Mouse (Mus musculus): ENCODE measurements around the gene Fryl. TPM values are rescaled to one million over a fixed set of nuclear protein-coding genes. Genes with fewer than 3 reads are reported as not detected.

Gene Fryl
- polyA plus RNA-seq, 1 experiment from 2014 or later, result 53.2 TPM

DNA sequence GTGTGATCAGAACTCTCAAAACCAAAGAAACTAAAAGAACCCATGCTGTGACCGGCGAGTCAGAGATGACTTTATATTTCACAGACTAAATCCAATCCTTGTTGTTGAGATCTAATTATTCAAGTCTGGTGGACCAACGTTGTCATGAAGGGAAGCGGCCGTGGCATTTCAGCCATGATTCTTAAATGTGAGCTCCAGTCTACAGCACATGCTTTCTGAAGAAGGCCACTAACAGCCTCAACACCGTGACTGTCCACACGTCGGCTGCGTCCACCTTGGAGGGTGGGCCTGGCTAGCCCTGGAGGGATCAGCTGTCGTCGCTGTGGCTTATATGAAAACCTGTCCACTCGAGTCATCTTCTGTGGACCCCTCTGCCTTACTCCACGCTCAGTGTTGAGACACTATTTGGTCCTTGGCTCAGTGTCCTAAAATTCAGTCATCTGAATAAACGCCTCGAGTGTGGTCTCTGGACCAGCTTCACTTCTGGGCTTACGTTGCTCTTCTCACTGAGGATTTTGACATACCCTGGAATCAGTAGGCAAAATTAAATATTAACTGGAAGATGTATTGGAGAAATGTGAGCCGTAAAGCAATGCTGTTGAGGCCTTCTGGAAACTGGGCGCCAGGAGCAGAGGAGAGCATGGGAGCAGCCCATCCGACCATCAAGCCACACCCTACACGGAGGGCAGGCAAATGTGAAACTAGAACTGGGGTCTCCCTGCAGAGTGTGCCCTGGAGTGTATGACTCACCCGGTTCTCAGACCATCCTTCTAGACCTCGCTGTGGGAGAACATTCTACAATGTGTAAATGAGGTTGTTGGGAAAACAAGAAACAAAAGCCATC, 46.1 kb downstream of the Fryl start:
- H3K9me3 ChIP-seq (ENCODE audit: control insufficient read depth, low read length), result no peaks in the 10 kb centered on the region
- ATAC-seq (ENCODE audit: low FRiP score), result no peak
- H3K4me2 ChIP-seq (replicated peaks; ENCODE audit: low read depth, low read length), result no peak overlapping the region
- H3K27me3 ChIP-seq (ENCODE audit: control insufficient read depth, insufficient read depth, low read length), result no peaks in the 10 kb centered on the region
- no peak overlapping the region for H3K4me3 ChIP-seq (ENCODE audit: low read depth, low read length)
- no peak overlapping the region for H3K9ac ChIP-seq (ENCODE audit: low read depth, low read length)
- no peaks in the 10 kb centered on the region for H3K4me1 ChIP-seq (replicated peaks; ENCODE audit: control insufficient read depth, insufficient read depth, low read length)
- 92% methylated on average over 22 of the region's 22 CpGs for whole genome bisulfite sequencing
- no peak overlapping the region for H3K27ac ChIP-seq (ENCODE audit: low read depth, low read length)
- no peaks in the 10 kb centered on the region for H3K36me3 ChIP-seq (ENCODE audit: control insufficient read depth, insufficient read depth, low read length)
- no peak for DNase-seq (ENCODE audit: low spot score)

- Histone ChIP-seq H3K4me1 (replicated peaks; ENCODE audit: control insufficient read depth, insufficient read depth, low read length) (no peaks in the 10 kb centered on the region), H3K27me3 (ENCODE audit: control insufficient read depth, insufficient read depth, low read length) (no peaks in the 10 kb centered on the region), H3K9ac (ENCODE audit: low read depth, low read length) (no peak overlapping the region), H3K4me3 (ENCODE audit: low read depth, low read length) (no peak overlapping the region), H3K4me2 (replicated peaks; ENCODE audit: low read depth, low read length) (no peak overlapping the region), H3K9me3 (ENCODE audit: control insufficient read depth, low read length) (no peaks in the 10 kb centered on the region), H3K27ac (ENCODE audit: low read depth, low read length) (no peak overlapping the region), H3K36me3 (ENCODE audit: control insufficient read depth, insufficient read depth, low read length) (no peaks in the 10 kb centered on the region)
- no peak for ATAC-seq (ENCODE audit: low FRiP score)
- WGBS, result 77% methylated on average over 20 of the region's 20 CpGs
- no peak for DNase-seq (ENCODE audit: low spot score)
Observed at GRCm38 (mm10) chr5:73209201-73210096, 47.0 kb downstream of the Fryl start.

DNA sequence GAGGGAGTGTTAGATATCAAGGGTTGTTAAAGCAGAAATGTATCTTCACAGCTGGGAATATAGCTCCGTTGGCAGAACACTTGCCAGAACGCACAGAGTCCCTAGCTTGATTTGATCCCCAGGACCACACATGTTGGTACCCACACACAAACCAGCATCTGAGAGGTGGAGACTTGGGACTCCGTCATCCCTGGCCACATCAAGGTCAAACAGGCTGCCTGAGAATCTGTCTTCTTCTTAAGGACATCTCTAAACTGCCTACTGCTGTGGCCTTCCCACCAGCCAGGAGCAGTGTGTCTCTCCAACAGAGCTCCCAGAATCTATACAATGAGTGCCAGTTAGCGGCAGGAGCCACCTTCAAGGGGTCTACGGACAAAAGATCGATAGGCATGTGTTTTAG, 47.8 kb downstream of the Fryl start:
- Histone ChIP-seq H3K36me3 (ENCODE audit: control insufficient read depth, insufficient read depth, low read length) (no peaks in the 10 kb centered on the region), H3K9me3 (ENCODE audit: control insufficient read depth, low read length) (no peaks in the 10 kb centered on the region), H3K27me3 (ENCODE audit: control insufficient read depth, insufficient read depth, low read length) (no peaks in the 10 kb centered on the region), H3K9ac (ENCODE audit: low read depth, low read length) (no peak overlapping the region), H3K4me2 (replicated peaks; ENCODE audit: low read depth, low read length) (no peak overlapping the region), H3K27ac (ENCODE audit: low read depth, low read length) (no peak overlapping the region), H3K4me3 (ENCODE audit: low read depth, low read length) (no peak overlapping the region), H3K4me1 (replicated peaks; ENCODE audit: control insufficient read depth, insufficient read depth, low read length) (no peaks in the 10 kb centered on the region)
- DNase-seq (ENCODE audit: low spot score) (no peak), ATAC-seq (ENCODE audit: low FRiP score) (no peak)
- 73% methylated on average over 6 of the region's 6 CpGs for WGBS

DNA sequence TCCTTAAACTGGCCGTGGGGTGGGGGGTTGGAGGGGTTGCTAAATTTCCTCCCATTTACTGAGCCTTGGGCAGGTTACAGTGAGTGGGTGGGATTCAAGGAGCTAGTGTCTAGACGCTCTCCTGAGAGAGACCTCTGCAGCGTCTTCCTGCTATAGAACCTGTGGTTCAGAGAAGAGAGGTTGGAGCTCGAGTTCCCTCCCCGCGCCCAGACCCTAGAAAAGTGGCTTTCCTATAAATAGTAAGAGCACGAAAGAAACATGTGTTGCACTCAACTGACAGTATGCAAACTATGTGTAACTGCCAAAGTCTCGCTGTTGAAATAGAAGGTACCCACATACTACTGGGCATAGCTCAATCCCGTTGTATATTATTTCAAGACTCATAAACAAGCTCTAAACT, 49.7 kb downstream of the Fryl start:
- Histone ChIP-seq H3K4me1 (replicated peaks; ENCODE audit: control insufficient read depth, insufficient read depth, low read length) (no peaks in the 10 kb centered on the region), H3K9ac (ENCODE audit: low read depth, low read length) (no peak overlapping the region), H3K27ac (ENCODE audit: low read depth, low read length) (no peak overlapping the region), H3K36me3 (ENCODE audit: control insufficient read depth, insufficient read depth, low read length) (no peaks in the 10 kb centered on the region), H3K27me3 (ENCODE audit: control insufficient read depth, insufficient read depth, low read length) (no peaks in the 10 kb centered on the region), H3K9me3 (ENCODE audit: control insufficient read depth, low read length) (no peaks in the 10 kb centered on the region), H3K4me3 (ENCODE audit: low read depth, low read length) (no peak overlapping the region), H3K4me2 (replicated peaks; ENCODE audit: low read depth, low read length) (no peak overlapping the region)
- WGBS, result 91% methylated on average over 9 of the region's 9 CpGs
- ATAC-seq (ENCODE audit: low FRiP score), result no peak
- DNase-seq (ENCODE audit: low spot score), result no peak

- Histone ChIP-seq H3K27me3 (ENCODE audit: control insufficient read depth, insufficient read depth, low read length) (no peaks in the 10 kb centered on the region), H3K27ac (ENCODE audit: low read depth, low read length) (no peak overlapping the region)
Observed at GRCm38 (mm10) chr5:73205996-73206629, 50.3 kb downstream of the Fryl start.

DNA sequence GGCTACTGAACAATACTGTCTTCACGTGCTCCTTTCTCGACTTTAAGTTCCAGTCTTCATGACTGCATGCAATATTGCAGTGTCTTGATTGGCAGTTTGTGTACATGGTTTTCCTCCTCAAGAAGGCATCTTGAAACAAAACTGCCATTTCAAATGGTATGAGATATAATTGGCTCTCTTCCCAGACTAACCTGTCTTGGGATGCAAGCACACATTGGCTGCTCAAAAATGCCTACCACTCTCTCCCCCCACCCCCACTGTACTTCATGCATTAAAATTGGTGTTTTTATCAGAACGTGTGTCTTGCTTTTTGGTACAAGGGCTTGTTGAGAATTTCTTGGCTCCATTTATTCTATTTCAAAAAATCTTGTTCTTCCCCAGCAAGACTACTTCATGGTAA, 51.4 kb downstream of the Fryl start:
- Histone ChIP-seq H3K9ac (ENCODE audit: low read depth, low read length) (no peak overlapping the region), H3K9me3 (ENCODE audit: control insufficient read depth, low read length) (no peaks in the 10 kb centered on the region), H3K36me3 (ENCODE audit: control insufficient read depth, insufficient read depth, low read length) (no peaks in the 10 kb centered on the region), H3K4me1 (replicated peaks; ENCODE audit: control insufficient read depth, insufficient read depth, low read length) (no peaks in the 10 kb centered on the region), H3K27me3 (ENCODE audit: control insufficient read depth, insufficient read depth, low read length) (no peaks in the 10 kb centered on the region), H3K4me3 (ENCODE audit: low read depth, low read length) (no peak overlapping the region), H3K4me2 (replicated peaks; ENCODE audit: low read depth, low read length) (no peak overlapping the region), H3K27ac (ENCODE audit: low read depth, low read length) (no peak overlapping the region)
- 96% methylated on average over 3 of the region's 3 CpGs for WGBS
- DNase-seq (ENCODE audit: low spot score) (no peak), ATAC-seq (ENCODE audit: low FRiP score) (no peak)

More at GRCm38 (mm10) chr5:73205996-73206629, 50.3 kb downstream of the Fryl start:
- Histone ChIP-seq H3K9ac (ENCODE audit: low read depth, low read length) (no peak overlapping the region), H3K36me3 (ENCODE audit: control insufficient read depth, insufficient read depth, low read length) (no peaks in the 10 kb centered on the region), H3K9me3 (ENCODE audit: control insufficient read depth, low read length) (no peaks in the 10 kb centered on the region), H3K4me3 (ENCODE audit: low read depth, low read length) (no peak overlapping the region), H3K4me2 (replicated peaks; ENCODE audit: low read depth, low read length) (no peak overlapping the region), H3K4me1 (replicated peaks; ENCODE audit: control insufficient read depth, insufficient read depth, low read length) (no peaks in the 10 kb centered on the region)
- DNase-seq (ENCODE audit: low spot score) (no peak), ATAC-seq (ENCODE audit: low FRiP score) (no peak)
- 93% methylated on average over 8 of the region's 8 CpGs for WGBS

DNA sequence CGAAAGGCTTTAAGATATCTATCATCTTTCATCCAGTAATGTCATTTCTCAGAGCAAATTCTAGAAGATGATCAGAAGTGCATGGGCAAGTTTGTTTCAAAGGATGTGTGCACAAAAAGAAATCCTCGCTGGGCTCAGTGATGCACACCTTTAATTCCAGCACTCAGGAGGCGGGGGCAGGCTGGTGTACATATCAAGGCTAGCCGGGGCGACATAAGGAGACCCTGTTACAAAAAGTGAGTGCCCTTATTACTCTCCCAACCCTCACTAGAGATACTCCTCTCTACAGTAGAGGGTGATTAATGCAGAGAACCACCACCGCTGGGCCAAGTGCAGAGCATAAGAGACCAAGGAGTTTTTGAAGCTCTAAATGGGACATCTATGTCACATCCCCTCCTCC, 53.9 kb downstream of the Fryl start:
- ATAC-seq (ENCODE audit: low FRiP score), result no peak
- no peak overlapping the region for H3K4me3 ChIP-seq (ENCODE audit: low read depth, low read length)
- no peaks in the 10 kb centered on the region for H3K27me3 ChIP-seq (ENCODE audit: control insufficient read depth, insufficient read depth, low read length)
- no peaks in the 10 kb centered on the region for H3K4me1 ChIP-seq (replicated peaks; ENCODE audit: control insufficient read depth, insufficient read depth, low read length)
- WGBS, result over 99% methylated on average over 6 of the region's 6 CpGs
- H3K27ac ChIP-seq (ENCODE audit: low read depth, low read length), result no peak overlapping the region
- no peak overlapping the region for H3K4me2 ChIP-seq (replicated peaks; ENCODE audit: low read depth, low read length)
- no peaks in the 10 kb centered on the region for H3K9me3 ChIP-seq (ENCODE audit: control insufficient read depth, low read length)
- H3K36me3 ChIP-seq (ENCODE audit: control insufficient read depth, insufficient read depth, low read length), result no peaks in the 10 kb centered on the region
- no peak overlapping the region for H3K9ac ChIP-seq (ENCODE audit: low read depth, low read length)
- no peak for DNase-seq (ENCODE audit: low spot score)

- no peaks in the 10 kb centered on the region for H3K4me1 ChIP-seq (replicated peaks; ENCODE audit: control insufficient read depth, insufficient read depth, low read length)
- ATAC-seq (ENCODE audit: low FRiP score), result no peak
- H3K9me3 ChIP-seq (ENCODE audit: control insufficient read depth, low read length), result no peaks in the 10 kb centered on the region
- 95% methylated on average over 8 of the region's 8 CpGs for WGBS
- no peak for DNase-seq (ENCODE audit: low spot score)
- no peak overlapping the region for H3K4me3 ChIP-seq (ENCODE audit: low read depth, low read length)
- H3K36me3 ChIP-seq (ENCODE audit: control insufficient read depth, insufficient read depth, low read length), result no peaks in the 10 kb centered on the region
- no peaks in the 10 kb centered on the region for H3K27me3 ChIP-seq (ENCODE audit: control insufficient read depth, insufficient read depth, low read length)
- H3K27ac ChIP-seq (ENCODE audit: low read depth, low read length), result no peak overlapping the region
- H3K4me2 ChIP-seq (replicated peaks; ENCODE audit: low read depth, low read length), result no peak overlapping the region
- no peak overlapping the region for H3K9ac ChIP-seq (ENCODE audit: low read depth, low read length)
Observed at GRCm38 (mm10) chr5:73202077-73202476, 54.3 kb downstream of the Fryl start.
